Comparison of ENCODE assay signal across 11 mouse cellular contexts in genomic region chr11:61011736-61012294, GRCm38 (mm10). TPM values are rescaled to one million over a fixed set of nuclear protein-coding genes. Genes with fewer than 3 reads are reported as not detected.
DNase-seq lines count a peak whose midpoint lies in the region; ATAC-seq and TF ChIP-seq lines count a peak whose summit lies in the region.
"Had no signal": no experiment of that assay in that cellular context is flagged by ENCODE, and none has a peak within 500 bp of the region (broad histone marks: within the 10 kb centered on the region; RNA-seq: fewer than 3 reads in every experiment).

No protein-coding gene starts in this region.

- ATAC-seq in hindbrain, embryonic 13.5 days (ENCODE audit: low FRiP score) = no peak
- ATAC-seq in hindbrain, embryonic 14.5 days (ENCODE audit: low FRiP score) = no peak
- 0 out of 2 replicates have a peak, but pooled peaks have one; percentile 49 for ATAC-seq in heart, postnatal 0 days (ENCODE audit: insufficient read depth, low read depth)
- 0 out of 2 replicates have a peak, but pooled peaks have one; percentile 66 for ATAC-seq in limb, embryonic 12.5 days (ENCODE audit: insufficient number of reproducible peaks, insufficient read depth, low FRiP score, low TSS enrichment, low read depth)
- no peak for ATAC-seq in granulocyte monocyte progenitor cell, adult 5-6 weeks (replicated peaks; ENCODE audit: poor library complexity, severe bottlenecking)

- H3K9ac ChIP-seq in hindbrain, embryonic 13.5 days = 0 out of 2 replicates have a peak overlapping the region, but pooled peaks have one; percentile 3
- no peak overlapping the region for H3K9ac ChIP-seq in hindbrain, embryonic 14.5 days
- H3K9ac ChIP-seq in heart, postnatal 0 days (replicated peaks; ENCODE audit: low read depth, low read length) = no peak overlapping the region
- no peak overlapping the region for H3K9ac ChIP-seq in limb, embryonic 12.5 days (replicated peaks)

- TF ChIP-seq CTCF in heart, postnatal 0 days (IDR thresholded peaks at IDR 0.05; ENCODE audit: low read depth) = no peak

- H3K4me1 ChIP-seq in hindbrain, embryonic 13.5 days (replicated peaks) = peaks cover 13% of the 10 kb centered on the region
- peaks cover 10% of the 10 kb centered on the region; the same call in 1 of the 2 replicates for H3K4me1 ChIP-seq in hindbrain, embryonic 14.5 days (replicated peaks; ENCODE audit: control insufficient read depth, insufficient read depth, low read length)
- peaks cover 8% of the 10 kb centered on the region for H3K4me1 ChIP-seq in heart, postnatal 0 days (ENCODE audit: control insufficient read depth, insufficient read depth)
- peaks cover 32% of the 10 kb centered on the region for H3K4me1 ChIP-seq in limb, embryonic 12.5 days (replicated peaks)

- no peak for DNase-seq in hindbrain, embryonic 14.5 days (ENCODE audit: low spot score)
- peak; percentile 70 for DNase-seq in embryo, embryonic 10 days (ENCODE audit: low spot score)
- peak; percentile 36 for DNase-seq in heart, postnatal 0 days (ENCODE audit: low spot score)
- DNase-seq in cerebellum, adult 18-20 months = no peak
- DNase-seq in frontal cortex, postnatal 10 days (ENCODE audit: low spot score in 2 of 2) = no peak
- DNase-seq: adrenal gland, adult 8-10 months; cerebellum, postnatal 25 days had no signal

- 20% methylated on average over 9 of the region's 9 CpGs for WGBS in hindbrain, embryonic 13.5 days
- 20% methylated on average over 9 of the region's 9 CpGs for WGBS in hindbrain, embryonic 14.5 days
- WGBS in heart, postnatal 0 days = 30% methylated on average over 9 of the region's 9 CpGs
- WGBS in limb, embryonic 12.5 days = 28% methylated on average over 9 of the region's 9 CpGs

- H3K27me3 ChIP-seq in hindbrain, embryonic 13.5 days = no peaks in the 10 kb centered on the region
- H3K27me3 ChIP-seq in hindbrain, embryonic 14.5 days (ENCODE audit: control insufficient read depth, insufficient read depth, low read length) = no peaks in the 10 kb centered on the region
- no peaks in the 10 kb centered on the region for H3K27me3 ChIP-seq in heart, postnatal 0 days (ENCODE audit: control insufficient read depth, insufficient read depth, low read length)
- no peaks in the 10 kb centered on the region for H3K27me3 ChIP-seq in limb, embryonic 12.5 days

- TF ChIP-seq EP300 in heart, postnatal 0 days (IDR thresholded peaks at IDR 0.05; ENCODE audit: low read depth) = no peak

- no peaks in the 10 kb centered on the region for H3K9me3 ChIP-seq in hindbrain, embryonic 13.5 days
- no peaks in the 10 kb centered on the region for H3K9me3 ChIP-seq in hindbrain, embryonic 14.5 days (ENCODE audit: control insufficient read depth, low read length)
- H3K9me3 ChIP-seq in heart, postnatal 0 days (replicated peaks; ENCODE audit: control insufficient read depth, low read length) = no peaks in the 10 kb centered on the region
- H3K9me3 ChIP-seq in limb, embryonic 12.5 days = no peaks in the 10 kb centered on the region

- no peak overlapping the region for H3K4me2 ChIP-seq in hindbrain, embryonic 13.5 days
- H3K4me2 ChIP-seq in hindbrain, embryonic 14.5 days (replicated peaks) = no peak overlapping the region
- H3K4me2 ChIP-seq in heart, postnatal 0 days (ENCODE audit: low read depth, low read length) = no peak overlapping the region
- H3K4me2 ChIP-seq in limb, embryonic 12.5 days = no peak overlapping the region

- no peak overlapping the region for H3K27ac ChIP-seq in hindbrain, embryonic 13.5 days
- no peak overlapping the region for H3K27ac ChIP-seq in hindbrain, embryonic 14.5 days
- H3K27ac ChIP-seq in heart, postnatal 0 days (ENCODE audit: low read depth) = no peak overlapping the region
- peak overlapping the region; percentile 51 for H3K27ac ChIP-seq in limb, embryonic 12.5 days

- no peak overlapping the region for H3K4me3 ChIP-seq in hindbrain, embryonic 13.5 days
- no peak overlapping the region for H3K4me3 ChIP-seq in hindbrain, embryonic 14.5 days (replicated peaks; ENCODE audit: low read length)
- no peak overlapping the region for H3K4me3 ChIP-seq in heart, postnatal 0 days (ENCODE audit: low read depth, low read length)
- H3K4me3 ChIP-seq in limb, embryonic 12.5 days (replicated peaks) = no peak overlapping the region

- no peaks in the 10 kb centered on the region for H3K36me3 ChIP-seq in hindbrain, embryonic 13.5 days
- H3K36me3 ChIP-seq in hindbrain, embryonic 14.5 days (replicated peaks; ENCODE audit: control insufficient read depth, insufficient read depth) = no peaks in the 10 kb centered on the region
- no peaks in the 10 kb centered on the region for H3K36me3 ChIP-seq in heart, postnatal 0 days (replicated peaks; ENCODE audit: control insufficient read depth, insufficient read depth, low read length)
- no peaks in the 10 kb centered on the region for H3K36me3 ChIP-seq in limb, embryonic 12.5 days

RNA-seq across cellular contexts. Expression of gene Kcnj12, which starts 10.5 kb away (rescaled TPM):
- polyA plus RNA-seq in hindbrain, embryonic 13.5 days (2015; fragmentation: Nextera tagmentation; extraction: Ambion mirVana) = 3.5 and 3.8 TPM in 2 replicates
- 3.3 and 4.3 TPM in 2 replicates for polyA plus RNA-seq in hindbrain, embryonic 14.5 days (2014; fragmentation: Nextera tagmentation; extraction: Ambion mirVana)
- total RNA-seq in heart, postnatal 0 days (2014; rRNA removed; ENCODE audit: low replicate concordance) = 38.9 and 69.3 TPM in 2 replicates
- 9.5 and 10.8 TPM in 2 replicates for polyA plus RNA-seq in heart, postnatal 0 days (2015; fragmentation: Nextera tagmentation; extraction: Ambion mirVana)
- polyA plus RNA-seq in limb, embryonic 12.5 days (2016; fragmentation: Nextera tagmentation; extraction: Ambion mirVana) = 0.20 and 0.31 TPM in 2 replicates
- total RNA-seq in granulocyte monocyte progenitor cell, adult 5-6 weeks (2014; fragmentation: Nextera tagmentation) = not detected in 2 replicates
- not detected in 2 replicates for total RNA-seq in granulocyte monocyte progenitor cell, adult 5-6 weeks (2017)
- total RNA-seq: MEL had no signal

Comparison
In these comparisons a context has a peak if more than half of its experiments do, and no peak if none do; other contexts are left out.
1. ATAC-seq: peak in heart, postnatal 0 days (single experiment) and limb, embryonic 12.5 days (single experiment); none in hindbrain, embryonic 13.5 days (single experiment), hindbrain, embryonic 14.5 days (single experiment) and granulocyte monocyte progenitor cell, adult 5-6 weeks (single experiment).
2. DNase-seq: peak in embryo, embryonic 10 days (single experiment) and heart, postnatal 0 days (single experiment); none in hindbrain, embryonic 14.5 days (single experiment), cerebellum, adult 18-20 months (0 of 2) and frontal cortex, postnatal 10 days (0 of 2).